Mouse (Mus musculus) regulatory T cell (primary cell): ENCODE results near the gene Rasd1.
"Not testable (repeated sequence)": the region's sequence is repeated elsewhere in the genome, so short reads cannot be mapped to it uniquely, and the experiment has no call there.

ENCODE experiments used
- in situ Hi-C: fragments of 300-600 bp; cut with MboI, MseI; formaldehyde crosslinking; loops from one replicate; pipeline ENCODE4 v1.15.1; 2025; ENCODE audit warnings: high pct_unique_total_duplicates

The Rasd1 gene

DNA sequence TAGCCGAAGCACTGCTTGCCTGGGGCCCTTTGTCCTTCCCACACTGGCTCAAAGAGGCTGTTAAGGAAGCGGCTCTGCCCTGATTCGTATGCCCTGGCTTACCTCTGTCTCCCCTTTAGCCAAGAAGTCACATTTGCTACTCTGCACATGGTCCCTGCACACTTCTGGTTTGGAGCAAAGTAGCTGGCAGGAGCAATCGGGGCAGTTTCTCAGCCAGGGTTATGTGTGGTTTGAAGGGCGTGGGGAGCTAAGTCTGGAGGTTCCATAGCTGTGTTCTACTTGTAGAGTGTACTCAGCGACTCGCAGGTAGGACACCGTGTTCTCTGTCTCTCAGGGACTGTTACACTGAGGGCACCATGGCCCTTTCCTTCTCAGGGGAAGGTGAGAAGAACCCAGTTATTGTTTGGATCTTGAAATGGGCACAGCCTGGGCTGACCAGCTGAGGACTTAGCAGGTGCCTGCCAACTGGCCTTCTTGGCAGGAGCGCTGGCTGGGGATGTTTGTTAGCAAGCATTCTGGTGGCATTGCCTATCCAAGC is 3.3 kb downstream of the Rasd1 start:
- in situ Hi-C loops = loop anchor here (5.0 kb wide), 1 partner anchor 66 kb away; no protein-coding TSS in a partner anchor

DNA sequence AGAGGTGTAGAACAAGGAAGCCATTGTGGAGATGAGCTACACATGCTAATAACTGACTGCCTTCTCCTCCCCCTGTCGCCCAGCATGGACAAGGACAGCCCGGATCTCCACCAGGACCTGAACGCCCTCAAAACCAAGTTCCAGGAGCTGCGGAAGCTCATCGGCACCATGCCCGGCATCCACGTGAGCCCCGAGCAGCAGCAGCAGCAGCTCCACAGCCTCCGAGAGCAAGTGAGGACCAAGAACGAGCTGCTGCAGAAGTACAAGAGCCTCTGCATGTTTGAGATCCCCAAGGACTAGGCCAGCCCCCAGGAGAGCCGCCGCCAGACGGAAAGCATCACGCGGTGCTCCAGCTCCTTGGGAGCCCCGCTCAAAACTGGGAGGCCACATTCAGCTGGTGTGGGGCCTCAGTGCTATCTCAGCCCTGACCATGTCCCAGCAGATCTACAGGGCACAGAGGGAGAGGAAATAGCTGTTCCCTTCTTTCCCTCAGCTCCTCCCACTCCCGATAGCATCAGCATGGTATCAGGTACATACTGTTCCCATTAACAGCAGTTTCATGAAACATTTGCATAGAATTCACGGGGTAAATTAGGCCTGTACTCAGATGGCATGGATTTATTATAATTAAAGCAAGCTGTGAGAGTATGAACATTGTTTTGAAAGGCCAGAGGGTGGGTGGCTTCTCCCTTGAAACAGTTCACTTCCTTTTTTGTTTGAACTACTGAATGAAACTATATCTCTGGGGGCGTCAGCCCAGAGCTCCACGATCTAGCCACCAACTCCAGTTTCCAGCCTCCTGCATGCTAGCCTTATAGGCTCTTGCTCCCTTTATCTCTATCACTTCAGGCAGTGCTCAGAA is 4.0 kb downstream of the Rasd1 start:
- in situ Hi-C loops = loop anchor here (5.0 kb wide), 1 partner anchor 67 kb away; no protein-coding TSS in a partner anchor

GRCm38 (mm10) chr11:59959453-59959852 is 5.3 kb downstream of the Rasd1 start:
- in situ Hi-C loops = no loop called here

DNA sequence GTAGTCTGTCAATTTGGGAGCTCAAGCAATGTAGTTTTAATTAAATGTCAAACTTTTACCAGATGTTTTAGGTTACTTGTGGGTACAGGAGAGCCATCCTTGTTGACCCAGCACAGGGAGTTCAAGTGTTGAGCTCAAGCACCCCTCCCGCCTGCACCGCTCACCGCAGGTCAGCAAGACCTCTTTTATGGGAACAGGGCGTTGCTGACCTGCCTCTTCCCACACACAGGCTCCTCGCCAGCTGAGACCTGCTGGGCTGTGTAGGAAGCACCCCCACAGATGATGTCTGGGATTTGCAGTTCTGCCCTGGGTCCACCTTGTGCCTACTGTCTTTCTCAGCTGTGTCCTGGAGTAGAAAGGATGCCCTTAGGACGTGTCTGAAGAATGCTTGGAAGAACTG is 8.0 kb downstream of the Rasd1 start:
- in situ Hi-C loops = no loop called here

- in situ Hi-C loops = no loop called here
These were observed 11.9 kb downstream of the Rasd1 start for GRCm38 (mm10) chr11:59952892-59953291.

GRCm38 (mm10) chr11:59948401-59948767 is 16.4 kb downstream of the Rasd1 start:
- in situ Hi-C loops = no loop called here

- in situ Hi-C loops = no loop called here
These were observed 16.9 kb downstream of the Rasd1 start, which contains the start of gene Med9 for GRCm38 (mm10) chr11:59947752-59948400. Med9 (plus strand) TSS chr11:59948206.

GRCm38 (mm10) chr11:59944855-59945254 is 19.9 kb downstream of the Rasd1 start:
- in situ Hi-C loops = not testable (repeated sequence)

- in situ Hi-C loops = no loop called here
These were observed 23.4 kb downstream of the Rasd1 start for GRCm38 (mm10) chr11:59941391-59941790.

DNA sequence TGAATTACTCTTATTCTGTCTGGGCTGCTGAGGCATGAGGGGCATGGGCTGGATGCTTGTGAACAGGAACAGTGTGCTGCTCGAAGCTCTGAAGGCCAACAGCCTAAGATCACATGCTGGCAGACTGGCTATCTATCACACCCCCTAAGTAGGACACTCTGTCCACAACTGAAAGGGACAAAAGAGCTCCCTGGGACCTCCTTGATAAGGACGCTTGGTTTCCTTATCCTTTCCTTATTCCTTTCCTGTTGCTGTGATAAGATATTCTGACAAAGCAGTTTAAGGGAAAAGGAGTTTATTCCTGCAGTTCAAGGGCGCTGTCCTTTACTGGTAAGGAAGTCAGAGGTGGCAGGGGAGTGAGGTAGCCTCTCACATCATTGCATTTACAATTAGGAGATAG is 24.1 kb downstream of the Rasd1 start:
- in situ Hi-C loops = no loop called here

DNA sequence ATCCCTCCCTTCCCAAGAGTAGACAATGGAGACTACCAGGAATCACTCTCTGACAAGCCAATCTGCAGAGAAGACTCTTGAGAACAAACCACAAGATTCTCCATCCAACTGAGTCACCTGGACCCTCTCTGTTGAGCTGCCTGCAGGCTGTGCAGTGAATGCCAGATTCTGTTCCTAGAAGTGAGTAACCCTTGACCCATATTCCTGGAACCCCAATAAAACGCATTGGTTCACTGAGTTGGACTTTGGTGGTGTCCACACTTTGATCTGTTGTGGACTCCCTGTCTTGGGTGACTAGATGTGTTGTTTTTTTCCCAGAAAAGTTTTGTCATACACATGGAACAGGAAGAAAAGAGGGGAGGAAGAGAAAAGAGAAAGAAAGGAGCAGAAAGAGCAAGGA is 24.9 kb downstream of the Rasd1 start:
- in situ Hi-C loops = no loop called here

DNA sequence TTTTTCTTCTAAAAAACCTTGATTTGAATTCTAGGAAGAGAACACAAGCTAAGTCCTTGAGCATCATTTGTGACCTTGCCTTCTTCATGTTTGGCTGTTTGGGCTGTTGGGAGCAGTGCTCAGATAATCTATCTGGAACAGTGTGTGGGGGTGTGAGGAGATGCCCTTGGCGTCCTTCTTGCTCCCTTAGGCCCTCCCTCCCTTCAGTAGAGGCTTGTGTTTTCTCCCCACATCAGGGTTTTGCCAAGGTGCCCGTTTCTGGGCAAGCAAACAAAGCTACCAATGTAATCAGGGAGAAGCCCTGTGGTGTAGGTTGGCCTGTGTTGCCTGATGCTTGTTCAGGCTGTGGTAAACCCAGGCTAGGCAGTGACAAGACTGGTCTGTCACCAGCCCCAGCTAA is 27.1 kb downstream of the Rasd1 start:
- in situ Hi-C loops = no loop called here

- in situ Hi-C loops = no loop called here
These were observed 27.7 kb downstream of the Rasd1 start for GRCm38 (mm10) chr11:59937023-59937422.

GRCm38 (mm10) chr11:59933943-59934342 is 30.8 kb downstream of the Rasd1 start:
- in situ Hi-C loops = no loop called here

DNA sequence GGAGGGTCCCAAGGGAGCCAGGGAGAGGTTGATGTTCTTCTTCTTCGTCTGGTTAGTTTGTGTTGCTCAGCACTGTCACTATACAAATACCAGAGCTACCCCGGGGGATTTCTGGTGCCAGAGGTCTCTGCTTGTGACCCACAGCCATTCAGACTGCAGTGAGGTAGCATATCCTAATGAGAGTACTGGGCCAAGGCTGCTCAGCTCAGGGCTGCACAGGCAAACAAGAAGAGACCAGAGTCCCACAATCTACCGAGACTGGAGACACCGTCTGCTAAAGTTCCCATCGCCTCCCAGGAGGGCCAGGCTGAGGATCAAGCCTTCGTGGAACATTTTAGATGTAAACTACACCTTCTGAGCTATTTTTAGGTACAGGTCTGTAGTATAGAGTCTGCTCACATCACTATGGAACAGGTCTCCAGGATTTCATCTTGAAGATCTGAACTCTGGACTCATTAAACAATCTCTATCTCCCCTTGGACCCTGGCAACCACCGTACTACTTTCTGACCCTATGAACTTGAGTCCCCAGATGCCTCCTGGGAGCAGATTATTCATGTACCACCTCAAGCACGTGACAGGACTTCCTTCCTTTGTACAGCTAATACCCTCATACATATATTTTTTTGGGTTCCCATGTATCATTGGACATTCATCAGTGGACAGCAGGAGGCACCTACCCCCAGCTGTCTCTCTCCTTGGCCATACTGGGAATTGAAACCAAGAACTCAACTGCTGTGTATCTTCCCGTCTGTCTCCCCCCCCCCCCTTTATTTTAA is 32.0 kb downstream of the Rasd1 start:
- in situ Hi-C loops = no loop called here

DNA sequence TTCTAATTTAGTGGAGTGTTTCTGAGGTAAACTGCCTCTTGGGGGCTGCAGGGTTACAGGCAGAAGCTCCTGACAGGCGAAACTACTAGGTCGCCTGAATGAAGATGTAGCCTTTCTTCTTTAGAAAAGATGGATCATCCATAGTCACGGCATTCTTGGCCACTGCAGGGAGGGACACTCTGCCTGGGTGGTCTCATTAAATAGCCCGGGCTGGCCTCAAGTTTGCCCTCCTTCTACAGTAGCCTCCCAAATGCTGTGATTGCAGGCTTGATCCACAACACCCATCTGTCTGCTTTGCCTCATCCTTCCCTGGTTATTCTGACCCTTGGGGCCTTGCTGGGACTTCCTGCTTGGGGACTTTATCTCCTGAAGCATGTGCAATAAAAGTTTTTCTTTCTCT is 34.7 kb downstream of the Rasd1 start:
- in situ Hi-C loops = no loop called here

DNA sequence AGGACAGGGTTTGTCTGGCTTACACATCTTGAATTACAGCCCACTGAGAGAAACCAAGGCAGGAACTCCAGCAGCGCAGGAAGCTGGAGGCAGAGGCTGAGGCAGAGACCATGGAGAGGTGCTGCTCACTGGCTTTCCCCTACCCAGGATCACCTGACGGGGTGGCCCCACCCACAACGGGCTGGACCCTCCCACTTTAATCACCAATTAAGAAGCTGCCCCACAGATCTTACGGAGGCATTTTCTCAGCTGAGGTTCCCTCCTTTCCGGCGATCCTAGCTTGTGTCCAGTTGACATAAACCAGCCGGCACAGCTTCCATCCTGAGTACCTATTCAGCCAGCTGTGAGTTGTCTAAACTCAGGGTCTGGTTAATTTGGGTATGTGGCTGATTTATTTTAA is 43.5 kb downstream of the Rasd1 start:
- in situ Hi-C loops = no loop called here

- in situ Hi-C loops = no loop called here
These were observed 44.4 kb downstream of the Rasd1 start for GRCm38 (mm10) chr11:59920331-59920730.

DNA sequence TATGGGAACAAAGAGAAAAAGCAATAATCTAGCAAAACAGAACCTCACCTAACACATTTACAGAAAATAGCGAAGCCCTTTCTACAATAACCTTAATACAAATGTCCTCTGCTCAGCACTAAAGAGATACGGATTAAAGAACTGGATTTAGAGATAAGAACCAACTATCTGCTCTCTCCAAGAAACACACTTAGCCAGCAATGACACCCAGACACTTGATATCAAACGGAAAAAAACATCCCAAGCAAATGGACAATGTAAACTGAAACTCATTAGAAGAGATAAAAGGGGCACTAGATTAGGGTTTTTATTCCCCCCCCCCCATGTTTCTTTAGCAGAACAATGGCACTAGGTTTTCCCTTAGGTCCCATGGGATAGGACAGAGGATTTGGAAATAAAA is 45.3 kb downstream of the Rasd1 start:
- in situ Hi-C loops = no loop called here

DNA sequence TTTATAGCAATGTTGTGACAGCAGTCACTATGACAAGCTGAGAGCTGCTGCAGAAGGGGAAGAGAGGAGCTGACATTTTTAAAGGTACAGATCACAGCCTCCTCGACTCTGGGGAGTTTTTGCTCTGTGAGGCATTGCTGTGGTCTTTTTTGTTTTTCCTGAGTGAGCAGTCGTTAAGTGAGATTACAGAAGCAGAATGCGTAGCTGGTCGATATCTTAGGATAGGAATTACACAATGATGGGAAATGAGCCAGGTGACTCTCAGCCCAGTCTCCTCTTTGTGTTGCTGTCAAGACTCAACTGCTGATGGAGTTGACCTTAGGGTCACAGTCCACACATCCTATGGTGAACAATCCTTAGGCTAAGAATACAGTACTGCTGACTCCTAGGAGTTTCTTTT is 46.7 kb downstream of the Rasd1 start:
- in situ Hi-C loops = no loop called here

GRCm38 (mm10) chr11:59913702-59914101 is 51.0 kb downstream of the Rasd1 start:
- in situ Hi-C loops = no loop called here
